Mouse (Mus musculus) lung, postnatal 0 days (tissue): ENCODE results near the gene Hils1.
A peak's percentile ranks its signal among the peaks of the same experiment; 100 is the strongest.

ENCODE experiments used
- CTCF ChIP-seq: IDR thresholded peaks from 2 replicates; pipeline ENCODE4 v1.5.1; 2016; ENCODE audit warnings: antibody characterized with exemption, mild to moderate bottlenecking
- EP300 ChIP-seq: IDR thresholded peaks from 2 replicates; pipeline ENCODE4 v1.6.1; 2016; ENCODE audit warnings: antibody characterized with exemption, mild to moderate bottlenecking, control low read depth

- TF ChIP-seq CTCF (no peak), EP300 (peak; percentile 60)
Measured at GRCm38 (mm10) chr11:94958065-94958858, 9.1 kb upstream of the Hils1 start.
